Mouse (Mus musculus) stomach, embryonic 15.5 days (tissue): Measurements from ENCODE around the gene Fam181b. TPM values are rescaled to one million over a fixed set of nuclear protein-coding genes. Genes with fewer than 3 reads are reported as not detected.

ENCODE experiments used
- ATAC-seq: fragments of 200-750 bp; cut with Nextera tagmentation; 2 replicates; pipeline ENCODE4 v1.8.0; 2017; ENCODE audit warnings: low read depth, moderate number of reproducible peaks, moderate TSS enrichment; ENCODE audit not compliant: insufficient read depth, low FRiP score
- H3K27ac ChIP-seq: fragments of 300-500 bp; sonication (generic); 2 replicates; pipeline ENCODE4 v1.5.1; 2015; ENCODE audit warnings: mild to moderate bottlenecking, inconsistent platforms
- H3K27me3 ChIP-seq: fragments of 300-500 bp; sonication (generic); replicated peaks from 2 replicates; pipeline ENCODE4 v1.6.1; 2015; ENCODE audit warnings: inconsistent platforms
- H3K36me3 ChIP-seq: fragments of 300-500 bp; sonication (generic); 2 replicates; pipeline ENCODE4 v1.6.1; 2015; ENCODE audit warnings: inconsistent platforms
- H3K4me1 ChIP-seq: fragments of 300-500 bp; sonication (generic); 2 replicates; pipeline ENCODE4 v1.6.1; 2015; ENCODE audit warnings: inconsistent platforms
- H3K4me2 ChIP-seq: fragments of 300-500 bp; sonication (generic); 2 replicates; pipeline ENCODE4 v1.6.1; 2015; ENCODE audit warnings: mild to moderate bottlenecking, inconsistent platforms
- H3K4me3 ChIP-seq: fragments of 300-500 bp; sonication (generic); replicated peaks from 2 replicates; pipeline ENCODE4 v1.5.1; 2015; ENCODE audit warnings: inconsistent platforms
- H3K9ac ChIP-seq: fragments of 300-500 bp; sonication (generic); 2 replicates; pipeline ENCODE4 v1.6.1; 2015; ENCODE audit warnings: inconsistent platforms
- H3K9me3 ChIP-seq: fragments of 300-500 bp; sonication (generic); 2 replicates; pipeline ENCODE4 v1.6.1; 2016; ENCODE audit warnings: inconsistent platforms
- WGBS: fragments of 180-500 bp; shearing (Covaris S2); methylation state at CpG from one replicate; pipeline ENCODE4 v1.1.7; 2015; 5-methylcytosine and 5-hydroxymethylcytosine counted together
- polyA plus RNA-seq: library from polyadenylated mRNA; unstranded; fragments of >200 nt; fragmentation: Nextera tagmentation; extraction: Ambion mirVana; gene quantifications from 2 replicates; pipeline ENCODE4 v1.2.1, GENCODE M21; 2015

The Fam181b gene
- polyA plus RNA-seq, 1 experiment from 2014 or later = 6.1 TPM

DNA sequence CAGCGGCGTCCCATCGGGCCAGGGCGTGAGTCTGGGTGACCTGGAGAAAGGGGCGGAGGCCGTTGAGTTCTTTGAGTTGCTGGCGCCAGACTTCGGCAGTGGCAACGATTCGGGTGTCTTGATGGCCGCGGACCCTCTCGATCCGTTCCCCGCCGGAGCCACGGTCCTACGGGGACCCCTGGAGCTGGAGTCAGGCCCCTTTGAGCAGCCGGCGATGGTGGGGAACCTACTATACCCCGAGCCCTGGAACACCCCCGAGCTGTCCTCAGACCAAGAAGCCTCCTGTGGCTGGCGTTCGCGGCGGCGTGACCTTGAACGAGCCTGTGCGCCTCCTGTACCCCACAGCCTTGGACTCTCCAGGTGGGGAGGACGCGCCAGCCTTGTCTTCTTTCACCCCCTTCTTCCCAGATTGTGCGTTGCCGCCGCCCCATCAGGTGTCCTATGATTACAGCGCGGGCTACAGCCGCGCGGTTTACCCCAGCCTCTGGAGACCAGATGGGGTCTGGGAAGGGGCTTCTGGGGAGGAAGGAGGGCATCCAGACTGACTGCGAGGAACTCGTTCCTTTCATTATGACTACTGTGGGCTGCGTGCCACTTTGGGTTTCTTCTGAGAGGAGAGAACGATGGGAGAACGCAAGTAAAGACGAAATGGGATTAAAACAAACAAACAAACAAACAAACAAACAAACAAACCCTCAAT, 1.2 kb downstream of the Fam181b start:
- H3K4me2 ChIP-seq = peak overlapping the region; percentile 93
- H3K27me3 ChIP-seq = no peaks in the 10 kb centered on the region
- H3K9ac ChIP-seq = peak overlapping the region; percentile 30; the same call in 1 of the 2 replicates
- H3K4me3 ChIP-seq = peak overlapping the region; percentile 63
- under 1% methylated on average over 45 of the region's 45 CpGs for WGBS
- no peak for ATAC-seq
- H3K4me1 ChIP-seq = no peaks in the 10 kb centered on the region
- no peaks in the 10 kb centered on the region for H3K9me3 ChIP-seq
- no peaks in the 10 kb centered on the region for H3K36me3 ChIP-seq
- no peak overlapping the region for H3K27ac ChIP-seq

DNA sequence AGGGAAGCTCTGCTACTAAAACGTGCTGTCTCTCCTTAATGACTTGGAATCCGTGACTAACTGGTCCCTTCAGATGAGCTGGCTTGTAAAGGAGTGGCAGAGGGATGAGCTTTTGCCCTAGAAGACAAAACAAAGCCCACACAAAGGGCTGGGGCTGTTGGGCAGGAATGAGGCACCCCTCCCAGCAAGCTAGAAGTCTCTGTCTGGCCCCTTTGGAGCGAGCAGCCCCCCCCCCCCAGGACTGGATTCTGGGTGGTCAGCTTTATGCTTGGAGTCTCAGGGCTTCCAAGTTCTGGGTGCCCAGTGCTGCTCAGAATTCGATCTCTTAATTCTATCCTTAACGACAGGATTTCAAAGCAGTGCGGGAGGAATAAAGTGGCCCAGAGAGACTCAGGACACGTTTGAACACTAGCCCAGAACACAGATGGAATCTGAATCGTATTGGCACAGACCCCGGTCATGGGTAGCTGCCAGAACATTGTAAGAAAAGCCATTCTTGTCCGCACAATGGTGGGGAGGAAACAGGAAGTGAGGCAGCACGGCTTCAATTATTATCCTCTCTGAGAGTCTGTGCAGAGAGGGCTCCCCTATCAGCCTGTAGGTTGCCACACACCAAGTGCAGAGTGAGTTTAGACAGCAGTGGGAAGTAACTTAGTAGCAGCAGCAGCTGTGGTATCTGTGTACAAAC, 13.8 kb downstream of the Fam181b start:
- Histone ChIP-seq H3K4me3 (no peak overlapping the region), H3K27me3 (no peaks in the 10 kb centered on the region), H3K36me3 (no peaks in the 10 kb centered on the region), H3K9ac (no peak overlapping the region), H3K4me1 (no peaks in the 10 kb centered on the region), H3K27ac (no peak overlapping the region), H3K4me2 (0 out of 2 replicates have a peak overlapping the region, but pooled peaks have one; percentile 17), H3K9me3 (no peaks in the 10 kb centered on the region)
- ATAC-seq = peak; percentile 40; the same call in 1 of the 2 replicates
- 32% methylated on average over 11 of the region's 11 CpGs for WGBS

DNA sequence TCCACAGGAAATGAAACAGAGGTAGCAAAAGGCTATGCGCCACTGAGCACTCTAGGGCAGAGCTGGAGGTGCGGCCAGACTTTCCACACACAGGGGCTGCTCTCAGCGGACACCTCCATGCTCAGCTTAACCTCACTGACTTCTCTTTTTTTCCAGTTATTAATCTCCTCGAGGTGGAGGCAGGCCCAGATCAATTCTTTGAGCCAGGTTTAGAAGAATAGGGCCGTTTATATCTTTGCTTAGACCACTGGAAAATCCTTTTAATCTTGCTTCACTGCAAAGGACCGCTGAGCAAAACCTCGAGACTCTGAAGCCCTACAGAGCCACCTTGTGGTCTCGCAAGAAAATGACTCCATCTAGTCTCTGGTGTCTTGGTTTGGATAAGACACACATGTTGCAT, 15.8 kb downstream of the Fam181b start:
- no peaks in the 10 kb centered on the region for H3K9me3 ChIP-seq
- H3K27ac ChIP-seq = no peak overlapping the region
- peak overlapping the region; percentile 46 for H3K4me2 ChIP-seq
- H3K4me3 ChIP-seq = no peak overlapping the region
- H3K9ac ChIP-seq = no peak overlapping the region
- peak; percentile 66; the same call in 1 of the 2 replicates for ATAC-seq
- H3K27me3 ChIP-seq = no peaks in the 10 kb centered on the region
- WGBS = 7% methylated on average over 8 of the region's 8 CpGs
- H3K4me1 ChIP-seq = no peaks in the 10 kb centered on the region
- H3K36me3 ChIP-seq = no peaks in the 10 kb centered on the region

DNA sequence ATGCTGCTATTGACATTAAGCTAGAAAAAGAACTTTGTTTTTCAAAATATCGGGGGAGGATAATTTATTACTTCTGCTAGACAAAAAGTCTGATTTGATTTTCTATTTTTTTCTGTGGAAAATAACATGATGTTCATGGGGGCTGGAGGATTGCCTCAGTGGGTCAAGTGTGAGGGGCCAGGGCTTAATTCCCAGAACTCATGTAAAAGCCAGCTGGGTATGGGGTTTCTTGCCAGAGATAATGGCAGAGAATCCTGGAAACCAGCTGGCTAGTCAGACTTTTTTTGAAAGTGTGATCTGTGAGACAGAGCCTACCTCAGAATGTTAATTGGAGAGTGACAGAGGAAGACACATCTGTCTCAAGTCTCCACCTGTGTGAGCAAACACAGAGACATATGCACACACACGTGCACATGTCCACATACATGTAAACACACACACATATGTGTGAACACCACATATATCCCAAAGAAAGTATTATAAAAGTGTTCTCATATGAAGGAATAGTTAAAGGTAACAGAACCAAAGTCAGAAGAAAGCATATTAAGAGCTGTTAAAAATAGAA, 25.2 kb downstream of the Fam181b start:
- no peaks in the 10 kb centered on the region for H3K9me3 ChIP-seq
- H3K4me2 ChIP-seq = no peak overlapping the region
- H3K27me3 ChIP-seq = no peaks in the 10 kb centered on the region
- H3K27ac ChIP-seq = no peak overlapping the region
- no peak for ATAC-seq
- H3K4me1 ChIP-seq = no peaks in the 10 kb centered on the region
- H3K4me3 ChIP-seq = no peak overlapping the region
- H3K36me3 ChIP-seq = no peaks in the 10 kb centered on the region
- WGBS = 75% methylated on average over 2 of the region's 2 CpGs
- no peak overlapping the region for H3K9ac ChIP-seq

- Histone ChIP-seq H3K4me1 (no peaks in the 10 kb centered on the region), H3K9me3 (no peaks in the 10 kb centered on the region), H3K9ac (no peak overlapping the region), H3K4me2 (no peak overlapping the region), H3K4me3 (no peak overlapping the region), H3K27me3 (no peaks in the 10 kb centered on the region), H3K36me3 (no peaks in the 10 kb centered on the region), H3K27ac (no peak overlapping the region)
- 69% methylated on average over 2 of the region's 2 CpGs for WGBS
- no peak for ATAC-seq
Measured at GRCm38 (mm10) chr7:93110370-93110965, 30.8 kb downstream of the Fam181b start.

DNA sequence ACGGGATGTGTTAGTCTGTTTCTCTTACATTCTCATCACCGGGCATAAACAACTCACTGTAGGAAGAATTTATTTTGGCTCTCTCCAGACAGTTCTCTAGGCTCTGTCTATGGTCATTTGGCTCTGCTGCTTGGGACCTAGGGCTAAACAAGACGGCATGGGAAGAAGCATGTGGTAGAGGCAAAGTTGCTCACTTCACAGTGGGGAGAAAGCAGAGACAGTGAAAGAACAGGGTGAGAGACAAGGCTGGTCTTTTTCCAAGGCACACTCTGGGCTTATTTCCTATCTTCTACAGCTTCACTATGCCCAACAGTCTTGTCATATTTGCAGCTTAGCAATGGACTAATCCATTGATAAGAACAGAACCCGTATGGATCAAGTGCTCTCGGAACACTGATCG, 31.4 kb downstream of the Fam181b start:
- Histone ChIP-seq H3K9ac (no peak overlapping the region), H3K36me3 (no peaks in the 10 kb centered on the region), H3K9me3 (no peaks in the 10 kb centered on the region), H3K4me1 (no peaks in the 10 kb centered on the region), H3K4me2 (no peak overlapping the region), H3K4me3 (no peak overlapping the region), H3K27me3 (no peaks in the 10 kb centered on the region), H3K27ac (no peak overlapping the region)
- whole genome bisulfite sequencing = 76% methylated on average over 6 of the region's 6 CpGs
- ATAC-seq = no peak

DNA sequence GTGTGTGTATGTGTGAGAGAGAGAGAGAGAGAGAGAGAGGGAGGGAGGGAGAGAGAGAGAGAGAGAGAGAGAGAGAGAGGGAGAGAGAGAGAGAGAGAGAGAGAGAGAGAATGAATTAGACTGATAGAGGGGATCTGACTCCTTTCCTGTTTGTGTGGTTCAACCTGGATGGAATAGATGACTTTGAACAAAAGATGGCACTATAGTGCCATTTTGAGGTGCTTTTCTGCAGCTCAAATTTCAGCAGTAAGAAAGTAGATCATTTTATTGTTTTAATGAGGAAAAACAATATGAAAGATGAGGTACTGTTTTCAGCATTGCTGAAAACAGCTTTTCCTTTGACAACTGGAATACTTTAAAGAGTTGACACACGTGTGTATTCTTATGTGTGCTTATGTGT, 37.9 kb downstream of the Fam181b start:
- ATAC-seq = no peak
- H3K9ac ChIP-seq = no peak overlapping the region
- WGBS = 58% methylated on average over 1 of the region's 1 CpGs
- no peak overlapping the region for H3K27ac ChIP-seq
- no peaks in the 10 kb centered on the region for H3K27me3 ChIP-seq
- H3K9me3 ChIP-seq = no peaks in the 10 kb centered on the region
- no peak overlapping the region for H3K4me3 ChIP-seq
- no peak overlapping the region for H3K4me2 ChIP-seq
- H3K36me3 ChIP-seq = no peaks in the 10 kb centered on the region
- H3K4me1 ChIP-seq = no peaks in the 10 kb centered on the region

- 66% methylated on average over 1 of the region's 1 CpGs for WGBS
- no peaks in the 10 kb centered on the region for H3K27me3 ChIP-seq
- H3K27ac ChIP-seq = no peak overlapping the region
- no peaks in the 10 kb centered on the region for H3K36me3 ChIP-seq
- no peak overlapping the region for H3K4me2 ChIP-seq
- H3K9ac ChIP-seq = no peak overlapping the region
- H3K4me3 ChIP-seq = no peak overlapping the region
- no peaks in the 10 kb centered on the region for H3K9me3 ChIP-seq
- no peak for ATAC-seq
- no peaks in the 10 kb centered on the region for H3K4me1 ChIP-seq
Measured at GRCm38 (mm10) chr7:93123936-93124335, 44.3 kb downstream of the Fam181b start.

Other genes starting within 250 kb of the Fam181b start
- gene Ddias, start 205.6 kb upstream of the Fam181b start, polyA plus RNA-seq = 11.0 and 11.4 TPM in 2 replicates
- 23.9 and 24.7 TPM in 2 replicates for gene Prcp, start 205.4 kb upstream of the Fam181b start, polyA plus RNA-seq